Mouse (Mus musculus) heart, adult 2 months (tissue): ENCODE measurements around the gene Trappc2l.

Source experiments
- CTCF ChIP-seq: fragments of 200-600 bp; IDR thresholded peaks from 2 replicates; pipeline ENCODE4 v1.8.1; 2022; ENCODE audit warnings: antibody characterized with exemption, mild to moderate bottlenecking, moderate library complexity
- POLR2A ChIP-seq: fragments of 200-500 bp; IDR thresholded peaks from 2 replicates; pipeline ENCODE4 v1.6.1; 2011; ENCODE audit warnings: mild to moderate bottlenecking, low read depth, low read length, control low read depth; ENCODE audit not compliant: insufficient read depth

- TF ChIP-seq CTCF (peak; percentile 74), POLR2A (no peak)
Measured at GRCm38 (mm10) chr8:122617947-122618546, 6.6 kb downstream of the Trappc2l start.
